Mouse (Mus musculus): ENCODE measurements around the gene Camk2d. TPM values are rescaled to one million over a fixed set of nuclear protein-coding genes. Genes with fewer than 3 reads are reported as not detected.

Gene Camk2d
- polyA plus RNA-seq, 1 experiment from 2014 or later: 40.9 TPM

DNA sequence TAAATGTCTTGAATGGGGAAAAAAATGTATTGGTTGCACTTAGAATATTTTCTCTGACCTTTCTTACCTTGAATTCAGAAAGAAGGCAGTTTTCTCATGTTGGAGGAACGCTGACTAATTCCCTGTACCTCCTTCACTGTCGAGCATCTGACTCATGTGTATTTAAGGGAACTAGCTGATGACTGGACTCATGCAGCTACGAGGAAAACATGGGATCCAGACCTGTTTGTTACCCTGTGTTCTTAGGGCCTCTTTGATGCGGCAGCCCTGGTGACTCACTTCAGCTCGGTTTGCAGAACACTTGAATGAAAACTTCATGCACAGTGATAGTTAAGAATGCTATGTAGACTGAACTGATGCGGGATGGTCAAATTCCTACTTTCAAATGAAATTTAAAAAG is 64.9 kb downstream of the Camk2d start:
- DNase-seq (ENCODE audit: low spot score) (no peak), ATAC-seq (ENCODE audit: low read depth) (no peak)
- H3K27me3 ChIP-seq (replicated peaks; ENCODE audit: control insufficient read depth, insufficient read depth, low read length): no peaks in the 10 kb centered on the region
- H3K9me3 ChIP-seq (ENCODE audit: control insufficient read depth, low read length): no peaks in the 10 kb centered on the region
- H3K4me1 ChIP-seq (ENCODE audit: control insufficient read depth, insufficient read depth, low read length): peaks cover 21% of the 10 kb centered on the region
- no peak overlapping the region for H3K27ac ChIP-seq (replicated peaks; ENCODE audit: low read depth, low read length)
- no peak overlapping the region for H3K9ac ChIP-seq (ENCODE audit: low read depth, low read length)
- no peaks in the 10 kb centered on the region for H3K36me3 ChIP-seq (ENCODE audit: control insufficient read depth, insufficient read depth, low read length)
- H3K4me3 ChIP-seq (ENCODE audit: low read depth, low read length): no peak overlapping the region
- H3K4me2 ChIP-seq (ENCODE audit: low read depth, low read length): no peak overlapping the region
- WGBS: 62% methylated on average over 6 of the region's 6 CpGs

DNA sequence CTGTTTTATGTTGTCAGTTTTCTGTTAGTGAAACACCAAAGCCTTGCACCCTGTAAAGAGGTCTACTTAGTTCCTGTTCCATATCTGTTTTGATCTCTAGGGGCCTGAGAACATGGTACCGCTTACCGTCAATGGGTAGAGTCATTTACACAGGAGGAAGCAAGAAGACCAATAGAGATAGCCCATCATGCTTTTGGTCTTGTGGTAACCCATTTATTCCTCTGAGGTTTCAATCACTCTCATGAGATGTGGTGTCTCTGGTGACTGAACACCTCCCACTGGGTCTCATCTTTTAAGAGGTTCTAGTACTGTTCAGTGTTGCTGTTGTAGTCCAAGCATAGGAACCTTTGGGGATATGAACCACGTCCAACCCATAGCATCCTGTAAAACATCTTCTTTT is 65.8 kb downstream of the Camk2d start:
- DNase-seq (ENCODE audit: low spot score): no peak
- H3K27me3 ChIP-seq (replicated peaks; ENCODE audit: control insufficient read depth, insufficient read depth, low read length): no peaks in the 10 kb centered on the region
- WGBS: 95% methylated on average over 3 of the region's 3 CpGs

DNA sequence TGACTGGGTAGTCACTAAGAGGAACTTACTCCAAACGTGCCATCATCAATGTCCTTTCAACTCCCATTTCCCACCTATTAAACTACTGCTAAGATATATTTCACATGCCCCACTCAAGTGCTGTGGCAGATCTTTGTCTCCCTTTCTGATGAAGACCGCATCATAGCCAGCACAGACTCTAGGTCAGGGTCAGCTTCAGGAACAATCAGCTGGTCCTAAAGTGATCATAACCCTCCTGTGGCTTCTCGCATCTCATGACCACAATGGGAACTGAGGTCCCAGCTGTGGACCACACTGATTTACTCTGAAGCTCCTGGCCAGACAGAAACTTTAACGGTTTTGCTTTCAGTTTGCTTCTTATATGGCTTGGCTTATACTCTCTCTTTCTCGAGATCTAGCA is 67.3 kb downstream of the Camk2d start:
- H3K27me3 ChIP-seq (replicated peaks; ENCODE audit: control insufficient read depth, insufficient read depth, low read length): no peaks in the 10 kb centered on the region
- no peak overlapping the region for H3K9ac ChIP-seq (ENCODE audit: low read depth, low read length)
- DNase-seq (ENCODE audit: low spot score) (no peak), ATAC-seq (ENCODE audit: low read depth) (no peak)
- no peaks in the 10 kb centered on the region for H3K36me3 ChIP-seq (ENCODE audit: control insufficient read depth, insufficient read depth, low read length)
- no peaks in the 10 kb centered on the region for H3K9me3 ChIP-seq (ENCODE audit: control insufficient read depth, low read length)
- H3K4me1 ChIP-seq (ENCODE audit: control insufficient read depth, insufficient read depth, low read length): peaks cover 37% of the 10 kb centered on the region
- H3K4me3 ChIP-seq (ENCODE audit: low read depth, low read length): no peak overlapping the region
- no peak overlapping the region for H3K4me2 ChIP-seq (ENCODE audit: low read depth, low read length)
- H3K27ac ChIP-seq (replicated peaks; ENCODE audit: low read depth, low read length): no peak overlapping the region
- WGBS: 52% methylated on average over 5 of the region's 5 CpGs

More for the DNA sequence above, 65.8 kb downstream of the Camk2d start:
- H3K9ac ChIP-seq (ENCODE audit: low read depth, low read length): no peak overlapping the region
- no peak for ATAC-seq (ENCODE audit: low read depth)
- no peak overlapping the region for H3K4me2 ChIP-seq (ENCODE audit: low read depth, low read length)
- H3K4me3 ChIP-seq (ENCODE audit: low read depth, low read length): no peak overlapping the region
- no peaks in the 10 kb centered on the region for H3K36me3 ChIP-seq (ENCODE audit: control insufficient read depth, insufficient read depth, low read length)
- no peaks in the 10 kb centered on the region for H3K9me3 ChIP-seq (ENCODE audit: control insufficient read depth, low read length)
- no peak overlapping the region for H3K27ac ChIP-seq (replicated peaks; ENCODE audit: low read depth, low read length)
- H3K4me1 ChIP-seq (ENCODE audit: control insufficient read depth, insufficient read depth, low read length): peaks cover 22% of the 10 kb centered on the region

DNA sequence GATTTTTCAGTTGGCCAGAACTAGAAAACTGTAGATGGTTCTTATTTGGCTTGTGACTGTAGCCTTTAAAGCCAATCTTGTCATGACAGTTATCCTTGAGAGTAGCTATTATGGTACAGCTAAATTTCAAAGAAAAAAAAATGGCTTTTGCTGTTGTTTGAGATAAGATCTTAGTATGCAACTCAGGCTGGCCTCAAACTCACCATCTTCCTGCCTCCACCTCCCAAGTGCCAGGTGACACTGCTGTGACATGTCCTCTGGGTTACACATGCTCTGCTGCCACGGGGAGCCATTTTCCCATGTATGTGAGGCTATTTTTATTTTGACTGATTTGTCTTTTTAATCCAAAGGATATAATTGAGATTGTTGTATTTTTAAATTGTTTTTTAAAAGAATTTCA is 69.8 kb downstream of the Camk2d start:
- no peaks in the 10 kb centered on the region for H3K27me3 ChIP-seq (replicated peaks; ENCODE audit: control insufficient read depth, insufficient read depth, low read length)
- 72% methylated on average over 1 of the region's 1 CpGs for WGBS
- ATAC-seq (ENCODE audit: low read depth): no peak
- peaks cover 35% of the 10 kb centered on the region for H3K4me1 ChIP-seq (ENCODE audit: control insufficient read depth, insufficient read depth, low read length)
- H3K27ac ChIP-seq (replicated peaks; ENCODE audit: low read depth, low read length): no peak overlapping the region
- no peak overlapping the region for H3K9ac ChIP-seq (ENCODE audit: low read depth, low read length)
- H3K4me2 ChIP-seq (ENCODE audit: low read depth, low read length): no peak overlapping the region
- no peaks in the 10 kb centered on the region for H3K36me3 ChIP-seq (ENCODE audit: control insufficient read depth, insufficient read depth, low read length)
- no peak for DNase-seq (ENCODE audit: low spot score)
- no peak overlapping the region for H3K4me3 ChIP-seq (ENCODE audit: low read depth, low read length)
- H3K9me3 ChIP-seq (ENCODE audit: control insufficient read depth, low read length): no peaks in the 10 kb centered on the region

DNA sequence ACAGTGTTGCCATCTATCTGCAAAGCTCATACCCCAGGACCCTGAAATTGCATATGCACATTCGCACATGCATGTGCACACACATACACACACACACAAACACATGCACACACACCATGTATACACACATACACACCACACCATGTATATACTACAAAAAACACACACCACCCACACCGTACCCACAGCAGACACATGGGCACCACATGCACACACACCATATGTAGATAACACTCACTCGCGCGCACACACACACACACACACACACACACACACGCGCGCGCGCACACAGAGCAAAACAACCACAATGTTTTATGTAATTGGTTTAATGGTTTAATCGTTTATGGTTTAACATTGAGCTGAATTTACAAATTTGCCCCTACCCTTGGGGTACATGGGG is 70.9 kb downstream of the Camk2d start:
- DNase-seq (ENCODE audit: low spot score): no peak
- no peak overlapping the region for H3K4me2 ChIP-seq (ENCODE audit: low read depth, low read length)
- peaks cover 35% of the 10 kb centered on the region for H3K4me1 ChIP-seq (ENCODE audit: control insufficient read depth, insufficient read depth, low read length)
- H3K27me3 ChIP-seq (replicated peaks; ENCODE audit: control insufficient read depth, insufficient read depth, low read length): no peaks in the 10 kb centered on the region
- WGBS: 88% methylated on average over 11 of the region's 11 CpGs
- no peaks in the 10 kb centered on the region for H3K36me3 ChIP-seq (ENCODE audit: control insufficient read depth, insufficient read depth, low read length)
- H3K4me3 ChIP-seq (ENCODE audit: low read depth, low read length): no peak overlapping the region
- H3K27ac ChIP-seq (replicated peaks; ENCODE audit: low read depth, low read length): no peak overlapping the region
- no peaks in the 10 kb centered on the region for H3K9me3 ChIP-seq (ENCODE audit: control insufficient read depth, low read length)
- no peak overlapping the region for H3K9ac ChIP-seq (ENCODE audit: low read depth, low read length)
- ATAC-seq (ENCODE audit: low read depth): 0 out of 2 replicates have a peak, but pooled peaks have one; percentile 27

DNA sequence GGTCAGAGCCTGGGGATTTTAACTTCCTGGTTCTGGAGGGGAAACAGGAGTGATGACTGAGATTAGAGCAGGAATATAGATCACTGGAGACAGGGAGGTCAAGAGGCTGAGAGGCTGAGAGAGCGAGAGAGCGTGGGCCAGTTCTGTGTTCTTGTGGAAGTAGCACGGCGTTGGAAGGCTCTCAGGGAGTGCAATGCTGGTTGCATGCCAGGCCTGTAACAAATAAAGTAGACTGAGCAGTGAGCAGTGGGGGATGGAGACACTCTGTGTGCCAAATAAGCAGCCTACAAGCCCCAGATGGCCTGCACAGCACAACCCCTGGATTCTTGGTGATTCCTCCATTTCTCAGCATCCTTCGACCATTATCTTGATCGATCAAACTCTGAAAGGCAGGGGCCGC is 71.3 kb downstream of the Camk2d start:
- Histone ChIP-seq H3K27ac (replicated peaks; ENCODE audit: low read depth, low read length) (no peak overlapping the region), H3K4me2 (ENCODE audit: low read depth, low read length) (no peak overlapping the region), H3K4me1 (ENCODE audit: control insufficient read depth, insufficient read depth, low read length) (peaks cover 35% of the 10 kb centered on the region), H3K9me3 (ENCODE audit: control insufficient read depth, low read length) (no peaks in the 10 kb centered on the region), H3K27me3 (replicated peaks; ENCODE audit: control insufficient read depth, insufficient read depth, low read length) (no peaks in the 10 kb centered on the region), H3K36me3 (ENCODE audit: control insufficient read depth, insufficient read depth, low read length) (no peaks in the 10 kb centered on the region), H3K4me3 (ENCODE audit: low read depth, low read length) (no peak overlapping the region), H3K9ac (ENCODE audit: low read depth, low read length) (no peak overlapping the region)
- WGBS: 49% methylated on average over 7 of the region's 7 CpGs
- DNase-seq (ENCODE audit: low spot score) (peak; percentile 79), ATAC-seq (ENCODE audit: low read depth) (peak; percentile 51)

DNA sequence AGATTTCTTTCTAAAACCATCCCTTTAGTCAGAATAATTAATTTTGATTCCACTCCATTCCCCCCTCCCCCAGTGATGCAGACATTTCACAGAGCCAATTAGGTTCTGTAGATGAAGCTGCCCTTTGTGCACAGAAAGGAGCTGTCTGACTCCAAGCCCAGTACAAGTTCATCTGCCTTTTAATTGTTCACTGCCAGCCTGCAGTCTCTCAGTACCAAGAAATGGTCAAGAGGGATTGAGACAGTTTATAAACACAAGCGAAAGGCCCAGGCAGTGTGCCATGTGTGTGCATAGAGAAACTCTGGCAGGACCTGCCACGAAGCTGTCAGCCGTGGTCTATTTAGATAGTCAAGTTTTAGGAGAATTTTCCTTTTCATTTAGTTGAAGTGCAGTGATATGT is 72.0 kb downstream of the Camk2d start:
- Histone ChIP-seq H3K4me1 (ENCODE audit: control insufficient read depth, insufficient read depth, low read length) (peaks cover 35% of the 10 kb centered on the region), H3K4me2 (ENCODE audit: low read depth, low read length) (no peak overlapping the region), H3K27me3 (replicated peaks; ENCODE audit: control insufficient read depth, insufficient read depth, low read length) (no peaks in the 10 kb centered on the region), H3K9me3 (ENCODE audit: control insufficient read depth, low read length) (no peaks in the 10 kb centered on the region), H3K36me3 (ENCODE audit: control insufficient read depth, insufficient read depth, low read length) (no peaks in the 10 kb centered on the region), H3K27ac (replicated peaks; ENCODE audit: low read depth, low read length) (no peak overlapping the region), H3K9ac (ENCODE audit: low read depth, low read length) (no peak overlapping the region), H3K4me3 (ENCODE audit: low read depth, low read length) (no peak overlapping the region)
- ATAC-seq (ENCODE audit: low read depth): no peak
- peak; percentile 48 for DNase-seq (ENCODE audit: low spot score)
- WGBS: 65% methylated on average over 3 of the region's 3 CpGs

DNA sequence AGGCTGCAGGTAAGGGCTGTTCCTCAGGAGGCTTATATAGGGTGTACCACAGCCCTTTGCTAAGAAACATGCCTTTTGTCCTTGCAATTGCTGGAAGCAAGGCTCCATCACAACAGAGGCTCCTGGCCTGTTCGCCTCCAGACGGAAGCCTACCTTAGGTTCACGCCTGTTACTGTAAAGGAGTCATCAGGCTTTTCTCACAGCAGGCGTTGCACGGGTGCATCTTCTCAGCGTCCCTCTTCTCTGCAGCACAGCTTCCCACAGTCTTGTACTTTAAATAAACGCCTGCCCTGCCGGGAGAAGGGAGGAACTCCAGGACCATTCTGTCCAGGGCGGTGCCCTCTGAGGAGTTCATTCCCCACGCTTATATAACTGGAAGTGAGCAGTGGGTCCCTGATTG is 72.6 kb downstream of the Camk2d start:
- Histone ChIP-seq H3K9me3 (ENCODE audit: control insufficient read depth, low read length) (no peaks in the 10 kb centered on the region), H3K27ac (replicated peaks; ENCODE audit: low read depth, low read length) (no peak overlapping the region), H3K9ac (ENCODE audit: low read depth, low read length) (no peak overlapping the region), H3K4me3 (ENCODE audit: low read depth, low read length) (no peak overlapping the region), H3K4me1 (ENCODE audit: control insufficient read depth, insufficient read depth, low read length) (peaks cover 31% of the 10 kb centered on the region), H3K27me3 (replicated peaks; ENCODE audit: control insufficient read depth, insufficient read depth, low read length) (no peaks in the 10 kb centered on the region), H3K4me2 (ENCODE audit: low read depth, low read length) (no peak overlapping the region), H3K36me3 (ENCODE audit: control insufficient read depth, insufficient read depth, low read length) (no peaks in the 10 kb centered on the region)
- no peak for ATAC-seq (ENCODE audit: low read depth)
- 60% methylated on average over 10 of the region's 10 CpGs for WGBS
- DNase-seq (ENCODE audit: low spot score): no peak

DNA sequence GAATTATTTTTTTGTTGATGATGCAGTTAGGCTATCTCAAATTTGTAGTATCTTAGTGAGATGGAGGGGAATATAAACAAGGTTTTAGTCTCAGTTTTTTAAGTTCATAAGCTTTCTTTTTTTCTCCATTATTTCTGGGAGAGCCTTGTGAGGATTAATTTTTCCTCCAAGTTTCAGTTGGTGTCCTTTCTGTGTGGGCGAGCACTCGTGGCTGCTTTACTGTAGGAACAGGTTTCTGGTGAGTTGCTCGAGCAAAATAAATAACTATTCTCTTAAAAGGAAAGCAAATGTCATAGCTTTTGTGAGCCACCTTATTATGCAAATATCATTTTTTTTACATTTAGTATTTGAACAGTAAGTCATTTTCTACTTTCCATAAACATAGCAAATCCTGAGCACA is 74.3 kb downstream of the Camk2d start:
- no peaks in the 10 kb centered on the region for H3K36me3 ChIP-seq (ENCODE audit: control insufficient read depth, insufficient read depth, low read length)
- H3K9me3 ChIP-seq (ENCODE audit: control insufficient read depth, low read length): no peaks in the 10 kb centered on the region
- no peak overlapping the region for H3K4me2 ChIP-seq (ENCODE audit: low read depth, low read length)
- H3K4me1 ChIP-seq (ENCODE audit: control insufficient read depth, insufficient read depth, low read length): peaks cover 21% of the 10 kb centered on the region
- DNase-seq (ENCODE audit: low spot score): no peak
- H3K27me3 ChIP-seq (replicated peaks; ENCODE audit: control insufficient read depth, insufficient read depth, low read length): no peaks in the 10 kb centered on the region
- ATAC-seq (ENCODE audit: low read depth): no peak
- 76% methylated on average over 3 of the region's 3 CpGs for WGBS
- no peak overlapping the region for H3K4me3 ChIP-seq (ENCODE audit: low read depth, low read length)
- H3K9ac ChIP-seq (ENCODE audit: low read depth, low read length): no peak overlapping the region
- no peak overlapping the region for H3K27ac ChIP-seq (replicated peaks; ENCODE audit: low read depth, low read length)

Data from embryonic facial prominence, embryonic 14.5 days (tissue).